Mouse (Mus musculus): Measurements from ENCODE around the gene Neb. TPM values are rescaled to one million over a fixed set of nuclear protein-coding genes. Genes with fewer than 3 reads are reported as not detected.

Gene Neb
- polyA plus RNA-seq, 1 experiment from 2014 or later: 2.5 TPM

- H3K4me3 ChIP-seq: no peak overlapping the region
- no peak overlapping the region for H3K27ac ChIP-seq
- H3K4me1 ChIP-seq (replicated peaks): no peaks in the 10 kb centered on the region
- WGBS: 66% methylated on average over 9 of the region's 9 CpGs
- H3K9ac ChIP-seq: no peak overlapping the region
- ATAC-seq (replicated peaks; ENCODE audit: insufficient number of reproducible peaks, insufficient read depth, low FRiP score, low read depth): no peak
- H3K9me3 ChIP-seq (replicated peaks): no peaks in the 10 kb centered on the region
- H3K36me3 ChIP-seq: no peaks in the 10 kb centered on the region
- no peaks in the 10 kb centered on the region for H3K27me3 ChIP-seq
- H3K4me2 ChIP-seq: no peak overlapping the region
Observed at GRCm38 (mm10) chr2:52248316-52248826, 129.9 kb downstream of the Neb start.

DNA sequence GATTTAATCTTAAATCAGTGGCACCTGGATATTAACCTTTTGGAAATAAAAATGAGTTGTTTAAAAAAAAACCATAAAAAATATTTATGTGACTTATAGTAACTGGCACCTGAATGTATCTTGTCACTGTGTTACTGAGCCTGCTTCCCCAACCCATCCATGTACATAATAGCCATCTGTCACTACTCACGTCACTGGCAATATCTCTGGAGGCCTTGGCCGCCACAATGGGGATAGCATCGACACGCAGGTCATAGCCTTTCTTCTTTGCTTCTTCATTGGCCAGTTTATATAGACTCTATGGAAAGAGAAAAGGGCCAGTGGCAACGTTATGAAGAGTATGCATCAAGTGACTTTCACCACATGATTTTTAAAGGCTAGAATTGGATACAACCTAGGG, 133.2 kb downstream of the Neb start:
- Histone ChIP-seq H3K4me3 (no peak overlapping the region), H3K36me3 (no peaks in the 10 kb centered on the region), H3K9ac (no peak overlapping the region), H3K4me1 (replicated peaks) (no peaks in the 10 kb centered on the region), H3K27ac (no peak overlapping the region), H3K4me2 (no peak overlapping the region), H3K27me3 (no peaks in the 10 kb centered on the region), H3K9me3 (replicated peaks) (no peaks in the 10 kb centered on the region)
- ATAC-seq (replicated peaks; ENCODE audit: insufficient number of reproducible peaks, insufficient read depth, low FRiP score, low read depth): no peak
- WGBS: 82% methylated on average over 5 of the region's 5 CpGs

DNA sequence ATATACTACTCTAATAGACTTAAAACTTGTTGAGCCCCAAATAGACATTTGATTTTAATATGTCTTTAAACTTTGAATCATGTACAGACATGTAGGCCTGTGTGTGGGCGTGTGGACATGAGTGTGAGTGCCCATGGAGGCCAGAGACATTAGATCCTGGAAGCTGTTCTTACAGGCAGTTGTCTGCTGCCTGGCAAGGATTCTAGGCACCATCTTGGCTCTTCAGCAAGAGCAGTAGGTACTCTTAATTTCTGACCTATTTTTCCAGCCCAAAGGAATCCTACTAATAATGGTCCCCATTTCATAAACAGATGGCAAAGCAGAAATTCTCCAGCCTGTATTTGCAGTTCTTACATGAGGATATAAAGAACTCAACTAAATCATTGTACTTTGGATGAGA, 135.6 kb downstream of the Neb start:
- Histone ChIP-seq H3K9me3 (replicated peaks) (no peaks in the 10 kb centered on the region), H3K27ac (no peak overlapping the region), H3K4me3 (no peak overlapping the region), H3K9ac (no peak overlapping the region), H3K27me3 (no peaks in the 10 kb centered on the region), H3K4me1 (replicated peaks) (no peaks in the 10 kb centered on the region), H3K36me3 (no peaks in the 10 kb centered on the region), H3K4me2 (no peak overlapping the region)
- ATAC-seq (replicated peaks; ENCODE audit: insufficient number of reproducible peaks, insufficient read depth, low FRiP score, low read depth): no peak
- 81% methylated on average over 1 of the region's 1 CpGs for WGBS

DNA sequence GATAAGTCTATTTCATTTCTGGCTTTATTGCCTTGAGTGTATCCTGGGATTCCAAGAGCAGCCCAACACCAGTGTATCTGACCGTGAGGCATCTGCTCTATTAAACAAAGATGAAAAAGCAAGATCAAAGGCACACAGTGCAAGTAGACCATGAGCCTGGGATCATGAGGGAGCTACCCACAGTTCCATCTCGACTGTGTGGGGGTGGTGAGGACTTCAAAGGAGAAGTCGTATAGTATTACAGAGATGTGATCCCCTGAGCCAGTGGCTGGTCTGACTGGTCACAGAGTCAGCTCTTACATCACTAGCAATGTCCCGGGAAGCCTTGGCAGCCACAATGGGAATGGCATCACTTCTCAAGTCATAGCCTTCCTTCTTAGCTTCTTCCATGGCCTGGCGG, 140.4 kb downstream of the Neb start:
- no peak overlapping the region for H3K27ac ChIP-seq
- H3K4me2 ChIP-seq: no peak overlapping the region
- no peak overlapping the region for H3K4me3 ChIP-seq
- ATAC-seq (replicated peaks; ENCODE audit: insufficient number of reproducible peaks, insufficient read depth, low FRiP score, low read depth): no peak
- no peaks in the 10 kb centered on the region for H3K9me3 ChIP-seq (replicated peaks)
- 51% methylated on average over 5 of the region's 5 CpGs for whole genome bisulfite sequencing
- H3K4me1 ChIP-seq (replicated peaks): no peaks in the 10 kb centered on the region
- no peaks in the 10 kb centered on the region for H3K27me3 ChIP-seq
- no peaks in the 10 kb centered on the region for H3K36me3 ChIP-seq
- no peak overlapping the region for H3K9ac ChIP-seq

DNA sequence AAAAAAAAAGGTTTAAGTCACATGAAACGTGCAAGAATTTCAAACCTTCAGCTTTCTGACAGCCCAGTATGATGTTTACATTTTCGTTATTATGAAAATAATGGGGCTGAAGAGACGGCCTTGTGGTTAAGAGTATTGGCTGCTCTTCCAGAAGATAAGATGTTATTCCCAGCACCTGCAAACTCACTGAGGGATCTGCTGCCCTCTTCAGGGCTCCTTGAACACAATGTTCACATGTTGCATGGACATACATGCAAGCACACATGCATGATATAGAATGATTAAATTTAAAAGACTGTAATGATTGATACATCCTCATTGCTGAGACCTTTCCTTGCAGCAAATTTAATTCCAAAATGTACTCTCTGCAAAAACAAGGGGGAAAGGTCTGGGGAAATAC, 150.7 kb downstream of the Neb start:
- Histone ChIP-seq H3K36me3 (no peaks in the 10 kb centered on the region), H3K27me3 (no peaks in the 10 kb centered on the region), H3K9ac (no peak overlapping the region), H3K27ac (no peak overlapping the region), H3K4me2 (no peak overlapping the region), H3K9me3 (replicated peaks) (no peaks in the 10 kb centered on the region), H3K4me1 (replicated peaks) (no peaks in the 10 kb centered on the region), H3K4me3 (no peak overlapping the region)
- no peak for ATAC-seq (replicated peaks; ENCODE audit: insufficient number of reproducible peaks, insufficient read depth, low FRiP score, low read depth)
- WGBS: 39% methylated on average over 3 of the region's 3 CpGs

- Histone ChIP-seq H3K27me3 (no peaks in the 10 kb centered on the region), H3K27ac (no peak overlapping the region), H3K4me2 (no peak overlapping the region), H3K9me3 (replicated peaks) (no peaks in the 10 kb centered on the region), H3K4me3 (no peak overlapping the region), H3K4me1 (replicated peaks) (no peaks in the 10 kb centered on the region), H3K9ac (no peak overlapping the region), H3K36me3 (no peaks in the 10 kb centered on the region)
- WGBS: 77% methylated on average over 5 of the region's 5 CpGs
- ATAC-seq (replicated peaks; ENCODE audit: insufficient number of reproducible peaks, insufficient read depth, low FRiP score, low read depth): no peak
Observed at GRCm38 (mm10) chr2:52224366-52224765, 153.9 kb downstream of the Neb start.

- H3K4me2 ChIP-seq: no peak overlapping the region
- H3K9ac ChIP-seq: no peak overlapping the region
- H3K27me3 ChIP-seq: no peaks in the 10 kb centered on the region
- H3K4me1 ChIP-seq (replicated peaks): no peaks in the 10 kb centered on the region
- H3K9me3 ChIP-seq (replicated peaks): no peaks in the 10 kb centered on the region
- 43% methylated on average over 8 of the region's 8 CpGs for WGBS
- H3K27ac ChIP-seq: no peak overlapping the region
- H3K4me3 ChIP-seq: no peak overlapping the region
- no peaks in the 10 kb centered on the region for H3K36me3 ChIP-seq
- ATAC-seq (replicated peaks; ENCODE audit: insufficient number of reproducible peaks, insufficient read depth, low FRiP score, low read depth): no peak
Observed at GRCm38 (mm10) chr2:52220074-52220473, 158.2 kb downstream of the Neb start.

DNA sequence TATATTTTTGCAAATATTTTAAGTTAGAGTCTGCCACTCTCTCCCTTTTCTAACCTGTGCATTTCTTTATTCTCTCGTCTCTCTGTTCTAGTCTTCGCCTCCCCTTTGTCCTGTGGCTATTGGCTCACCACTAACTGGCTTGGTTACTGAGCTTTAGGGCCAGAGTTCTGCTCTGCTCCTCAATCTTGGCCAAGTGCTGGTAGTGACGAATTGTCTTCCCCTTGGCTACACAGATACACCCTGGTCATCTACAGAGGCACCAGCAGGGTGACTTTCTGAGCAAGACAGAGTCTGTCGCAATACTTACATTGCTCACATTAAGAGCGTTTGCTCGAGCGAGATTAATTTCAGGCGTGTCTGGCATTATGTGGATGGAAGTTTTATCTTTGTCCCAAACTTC, 162.3 kb downstream of the Neb start:
- no peak overlapping the region for H3K9ac ChIP-seq
- no peaks in the 10 kb centered on the region for H3K9me3 ChIP-seq (replicated peaks)
- H3K4me3 ChIP-seq: no peak overlapping the region
- 86% methylated on average over 8 of the region's 8 CpGs for WGBS
- ATAC-seq (replicated peaks; ENCODE audit: insufficient number of reproducible peaks, insufficient read depth, low FRiP score, low read depth): no peak
- no peak overlapping the region for H3K4me2 ChIP-seq
- no peaks in the 10 kb centered on the region for H3K27me3 ChIP-seq
- H3K27ac ChIP-seq: no peak overlapping the region
- 0 out of 2 replicates have a peak, but pooled peaks cover 4% of the 10 kb centered on the region for H3K4me1 ChIP-seq (replicated peaks)
- no peaks in the 10 kb centered on the region for H3K36me3 ChIP-seq

DNA sequence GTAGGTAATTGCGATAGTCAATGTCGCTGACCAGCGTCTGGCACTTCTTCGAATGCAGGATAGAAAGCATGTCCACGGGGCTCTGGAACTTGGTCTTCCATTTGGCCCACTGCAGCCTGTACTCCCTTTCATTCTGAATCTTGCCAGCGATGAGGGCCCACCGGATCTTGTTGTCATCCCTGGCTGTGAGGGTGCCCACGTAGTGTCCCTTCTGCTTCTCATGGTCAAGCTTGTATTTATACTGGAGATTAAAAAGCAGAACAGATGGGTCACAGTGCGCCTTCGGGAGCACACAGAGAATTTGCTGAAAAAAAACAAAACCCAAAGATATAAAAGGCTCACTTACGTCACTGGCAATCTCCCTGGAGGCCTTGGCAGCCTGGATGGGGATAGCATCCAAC, 165.7 kb downstream of the Neb start:
- Histone ChIP-seq H3K36me3 (no peaks in the 10 kb centered on the region), H3K4me2 (no peak overlapping the region), H3K27me3 (no peaks in the 10 kb centered on the region), H3K27ac (no peak overlapping the region), H3K4me3 (no peak overlapping the region), H3K9ac (no peak overlapping the region), H3K4me1 (replicated peaks) (0 out of 2 replicates have a peak, but pooled peaks cover 4% of the 10 kb centered on the region), H3K9me3 (replicated peaks) (no peaks in the 10 kb centered on the region)
- ATAC-seq (replicated peaks; ENCODE audit: insufficient number of reproducible peaks, insufficient read depth, low FRiP score, low read depth): no peak
- 86% methylated on average over 11 of the region's 11 CpGs for WGBS

GRCm38 (mm10) chr2:52211358-52211899, 166.8 kb downstream of the Neb start:
- ATAC-seq (replicated peaks; ENCODE audit: insufficient number of reproducible peaks, insufficient read depth, low FRiP score, low read depth): no peak; the same call in 1 of the 2 replicates
- no peaks in the 10 kb centered on the region for H3K9me3 ChIP-seq (replicated peaks)
- 0 out of 2 replicates have a peak, but pooled peaks cover 4% of the 10 kb centered on the region for H3K4me1 ChIP-seq (replicated peaks)
- no peaks in the 10 kb centered on the region for H3K27me3 ChIP-seq
- no peaks in the 10 kb centered on the region for H3K36me3 ChIP-seq
- no peak overlapping the region for H3K4me3 ChIP-seq
- H3K4me2 ChIP-seq: no peak overlapping the region
- H3K9ac ChIP-seq: no peak overlapping the region
- WGBS: 41% methylated on average over 5 of the region's 5 CpGs
- H3K27ac ChIP-seq: no peak overlapping the region

GRCm38 (mm10) chr2:52210685-52211084, 167.6 kb downstream of the Neb start:
- 78% methylated on average over 7 of the region's 7 CpGs for WGBS
- Histone ChIP-seq H3K36me3 (no peaks in the 10 kb centered on the region), H3K27me3 (no peaks in the 10 kb centered on the region), H3K27ac (no peak overlapping the region), H3K4me2 (no peak overlapping the region), H3K4me1 (replicated peaks) (0 out of 2 replicates have a peak, but pooled peaks cover 4% of the 10 kb centered on the region), H3K9ac (no peak overlapping the region), H3K9me3 (replicated peaks) (no peaks in the 10 kb centered on the region), H3K4me3 (no peak overlapping the region)
- ATAC-seq (replicated peaks; ENCODE audit: insufficient number of reproducible peaks, insufficient read depth, low FRiP score, low read depth): no peak

DNA sequence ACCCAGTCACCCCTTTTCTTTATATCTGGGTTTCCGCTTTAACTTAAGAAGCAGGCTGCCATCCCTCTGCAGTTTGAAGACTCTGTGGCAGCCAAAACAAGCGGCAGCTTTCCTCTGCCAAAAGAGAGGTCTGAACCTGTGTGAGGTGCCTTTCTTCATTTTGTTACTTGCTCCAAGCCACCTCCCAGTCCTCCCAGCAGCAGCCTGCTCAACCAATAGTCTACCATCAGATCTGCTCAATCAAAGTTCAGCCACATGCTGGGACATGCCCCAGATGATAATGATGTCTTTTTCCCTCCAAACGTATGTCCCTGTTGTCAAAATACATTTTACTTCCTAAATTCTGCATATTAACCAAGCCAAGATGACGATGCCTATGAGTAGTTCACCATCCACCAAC, 173.3 kb downstream of the Neb start:
- Histone ChIP-seq H3K27me3 (no peaks in the 10 kb centered on the region), H3K4me3 (no peak overlapping the region), H3K4me1 (replicated peaks) (no peaks in the 10 kb centered on the region), H3K27ac (no peak overlapping the region), H3K9ac (no peak overlapping the region), H3K4me2 (no peak overlapping the region), H3K36me3 (no peaks in the 10 kb centered on the region), H3K9me3 (replicated peaks) (no peaks in the 10 kb centered on the region)
- 74% methylated on average over 4 of the region's 4 CpGs for WGBS
- no peak for ATAC-seq (replicated peaks; ENCODE audit: insufficient number of reproducible peaks, insufficient read depth, low FRiP score, low read depth)
